Mouse (Mus musculus): ENCODE results near the gene Stard13. TPM values are rescaled to one million over a fixed set of nuclear protein-coding genes. Genes with fewer than 3 reads are reported as not detected.

Stard13 gene
- polyA plus RNA-seq, 1 experiment from 2014 or later, result 7.3 TPM

- ATAC-seq (ENCODE audit: low FRiP score), result peak; percentile 82
- 0 out of 2 replicates have a peak overlapping the region, but pooled peaks have one; percentile 6 for H3K27ac ChIP-seq
- peaks cover 4% of the 10 kb centered on the region for H3K4me1 ChIP-seq
- no peaks in the 10 kb centered on the region for H3K36me3 ChIP-seq
- H3K9ac ChIP-seq, result no peak overlapping the region
- no peaks in the 10 kb centered on the region for H3K27me3 ChIP-seq
- 18% methylated on average over 6 of the region's 6 CpGs for WGBS
- H3K9me3 ChIP-seq (replicated peaks), result no peaks in the 10 kb centered on the region
- H3K4me2 ChIP-seq (replicated peaks), result no peak overlapping the region
- H3K4me3 ChIP-seq, result no peak overlapping the region
Measured at GRCm38 (mm10) chr5:151218689-151219115, 14.9 kb downstream of the Stard13 start.

- no peak overlapping the region for H3K9ac ChIP-seq
- no peaks in the 10 kb centered on the region for H3K27me3 ChIP-seq
- no peaks in the 10 kb centered on the region for H3K36me3 ChIP-seq
- no peaks in the 10 kb centered on the region for H3K9me3 ChIP-seq (replicated peaks)
- H3K4me1 ChIP-seq, result no peaks in the 10 kb centered on the region
- WGBS, result 86% methylated on average over 3 of the region's 3 CpGs
- no peak overlapping the region for H3K4me3 ChIP-seq
- no peak overlapping the region for H3K27ac ChIP-seq
- H3K4me2 ChIP-seq (replicated peaks), result no peak overlapping the region
- no peak for ATAC-seq (ENCODE audit: low FRiP score)
Measured at GRCm38 (mm10) chr5:151213097-151213496, 20.5 kb downstream of the Stard13 start.

- ATAC-seq (ENCODE audit: low FRiP score), result no peak
- no peak overlapping the region for H3K9ac ChIP-seq
- 94% methylated on average over 1 of the region's 1 CpGs for WGBS
Measured at GRCm38 (mm10) chr5:151210869-151211268, 22.8 kb downstream of the Stard13 start.

GRCm38 (mm10) chr5:151210060-151210459, 23.6 kb downstream of the Stard13 start:
- H3K27me3 ChIP-seq, result no peaks in the 10 kb centered on the region
- no peak overlapping the region for H3K4me3 ChIP-seq
- H3K27ac ChIP-seq, result no peak overlapping the region
- no peak for ATAC-seq (ENCODE audit: low FRiP score)
- H3K9me3 ChIP-seq (replicated peaks), result no peaks in the 10 kb centered on the region
- H3K4me1 ChIP-seq, result no peaks in the 10 kb centered on the region
- 87% methylated on average over 2 of the region's 2 CpGs for WGBS
- no peak overlapping the region for H3K4me2 ChIP-seq (replicated peaks)
- H3K9ac ChIP-seq, result no peak overlapping the region
- no peaks in the 10 kb centered on the region for H3K36me3 ChIP-seq

More at GRCm38 (mm10) chr5:151210869-151211268, 22.8 kb downstream of the Stard13 start:
- H3K4me3 ChIP-seq, result no peak overlapping the region
- no peaks in the 10 kb centered on the region for H3K27me3 ChIP-seq
- no peak overlapping the region for H3K27ac ChIP-seq
- H3K4me2 ChIP-seq (replicated peaks), result no peak overlapping the region
- H3K36me3 ChIP-seq, result no peaks in the 10 kb centered on the region
- no peaks in the 10 kb centered on the region for H3K9me3 ChIP-seq (replicated peaks)
- H3K4me1 ChIP-seq, result no peaks in the 10 kb centered on the region

GRCm38 (mm10) chr5:151205017-151205416, 28.6 kb downstream of the Stard13 start:
- H3K36me3 ChIP-seq, result no peaks in the 10 kb centered on the region
- H3K9me3 ChIP-seq (replicated peaks), result no peaks in the 10 kb centered on the region; the same call in 1 of the 2 replicates
- H3K4me2 ChIP-seq (replicated peaks), result no peak overlapping the region
- no peak overlapping the region for H3K27ac ChIP-seq
- no peak for ATAC-seq (ENCODE audit: low FRiP score)
- H3K4me1 ChIP-seq, result no peaks in the 10 kb centered on the region
- WGBS, result 93% methylated on average over 4 of the region's 4 CpGs
- H3K4me3 ChIP-seq, result no peak overlapping the region
- H3K27me3 ChIP-seq, result no peaks in the 10 kb centered on the region
- H3K9ac ChIP-seq, result no peak overlapping the region

- H3K4me3 ChIP-seq, result no peak overlapping the region
- no peak overlapping the region for H3K4me2 ChIP-seq (replicated peaks)
- WGBS, result 74% methylated on average over 5 of the region's 5 CpGs
- H3K4me1 ChIP-seq, result no peaks in the 10 kb centered on the region
- no peak overlapping the region for H3K9ac ChIP-seq
- no peaks in the 10 kb centered on the region for H3K36me3 ChIP-seq
- no peaks in the 10 kb centered on the region; the same call in 1 of the 2 replicates for H3K9me3 ChIP-seq (replicated peaks)
- no peak overlapping the region for H3K27ac ChIP-seq
- no peak for ATAC-seq (ENCODE audit: low FRiP score)
- H3K27me3 ChIP-seq, result no peaks in the 10 kb centered on the region
Measured at GRCm38 (mm10) chr5:151202925-151203324, 30.7 kb downstream of the Stard13 start.

- ATAC-seq (ENCODE audit: low FRiP score), result no peak
- Histone ChIP-seq H3K27ac (no peak overlapping the region), H3K9me3 (replicated peaks) (no peaks in the 10 kb centered on the region; the same call in 1 of the 2 replicates), H3K4me2 (replicated peaks) (no peak overlapping the region), H3K36me3 (no peaks in the 10 kb centered on the region), H3K9ac (no peak overlapping the region), H3K4me1 (no peaks in the 10 kb centered on the region), H3K4me3 (no peak overlapping the region), H3K27me3 (no peaks in the 10 kb centered on the region)
- WGBS, result 64% methylated on average over 3 of the region's 3 CpGs
Measured at GRCm38 (mm10) chr5:151201220-151201619, 32.4 kb downstream of the Stard13 start.

- Histone ChIP-seq H3K4me1 (no peaks in the 10 kb centered on the region), H3K9me3 (replicated peaks) (no peaks in the 10 kb centered on the region; the same call in 1 of the 2 replicates), H3K27me3 (no peaks in the 10 kb centered on the region), H3K4me2 (replicated peaks) (no peak overlapping the region), H3K9ac (no peak overlapping the region), H3K36me3 (no peaks in the 10 kb centered on the region), H3K4me3 (no peak overlapping the region), H3K27ac (no peak overlapping the region)
- WGBS, result 90% methylated on average over 3 of the region's 3 CpGs
- no peak for ATAC-seq (ENCODE audit: low FRiP score)
Measured at GRCm38 (mm10) chr5:151199235-151199634, 34.4 kb downstream of the Stard13 start.

GRCm38 (mm10) chr5:151196603-151197272, 36.9 kb downstream of the Stard13 start:
- H3K36me3 ChIP-seq, result no peaks in the 10 kb centered on the region
- 47% methylated on average over 13 of the region's 13 CpGs for WGBS
- no peak for ATAC-seq (ENCODE audit: low FRiP score)

GRCm38 (mm10) chr5:151193885-151194520, 39.6 kb downstream of the Stard13 start:
- no peak overlapping the region for H3K27ac ChIP-seq
- H3K9ac ChIP-seq, result no peak overlapping the region
- no peak overlapping the region for H3K4me2 ChIP-seq (replicated peaks)
- no peak overlapping the region for H3K4me3 ChIP-seq
- no peak for ATAC-seq (ENCODE audit: low FRiP score)
- H3K36me3 ChIP-seq, result no peaks in the 10 kb centered on the region
- H3K27me3 ChIP-seq, result peaks cover 7% of the 10 kb centered on the region
- no peaks in the 10 kb centered on the region for H3K9me3 ChIP-seq (replicated peaks)
- 80% methylated on average over 3 of the region's 3 CpGs for WGBS
- H3K4me1 ChIP-seq, result peaks cover 6% of the 10 kb centered on the region; the same call in 1 of the 2 replicates

More at GRCm38 (mm10) chr5:151196603-151197272, 36.9 kb downstream of the Stard13 start:
- Histone ChIP-seq H3K9me3 (replicated peaks) (no peaks in the 10 kb centered on the region; the same call in 1 of the 2 replicates), H3K4me2 (replicated peaks) (no peak overlapping the region), H3K4me1 (no peaks in the 10 kb centered on the region), H3K4me3 (no peak overlapping the region), H3K9ac (no peak overlapping the region), H3K27ac (no peak overlapping the region), H3K27me3 (no peaks in the 10 kb centered on the region)

- H3K27ac ChIP-seq, result no peak overlapping the region
- 69% methylated on average over 2 of the region's 2 CpGs for WGBS
- H3K9me3 ChIP-seq (replicated peaks), result no peaks in the 10 kb centered on the region
- no peaks in the 10 kb centered on the region for H3K36me3 ChIP-seq
- H3K9ac ChIP-seq, result no peak overlapping the region
- no peak overlapping the region for H3K4me3 ChIP-seq
- H3K4me1 ChIP-seq, result peaks cover 6% of the 10 kb centered on the region; the same call in 1 of the 2 replicates
- peaks cover 7% of the 10 kb centered on the region for H3K27me3 ChIP-seq
- no peak overlapping the region for H3K4me2 ChIP-seq (replicated peaks)
- no peak for ATAC-seq (ENCODE audit: low FRiP score)
Measured at GRCm38 (mm10) chr5:151192266-151192665, 41.4 kb downstream of the Stard13 start.

- Histone ChIP-seq H3K27ac (no peak overlapping the region), H3K4me1 (peaks cover 6% of the 10 kb centered on the region; the same call in 1 of the 2 replicates), H3K27me3 (peaks cover 7% of the 10 kb centered on the region), H3K4me3 (no peak overlapping the region), H3K4me2 (replicated peaks) (peak overlapping the region; percentile 87; the same call in 1 of the 2 replicates), H3K36me3 (no peaks in the 10 kb centered on the region), H3K9me3 (replicated peaks) (no peaks in the 10 kb centered on the region), H3K9ac (no peak overlapping the region)
- no peak for ATAC-seq (ENCODE audit: low FRiP score)
- 81% methylated on average over 5 of the region's 5 CpGs for WGBS
Measured at GRCm38 (mm10) chr5:151190764-151191163, 42.9 kb downstream of the Stard13 start.
